In the genomic region with DNA sequence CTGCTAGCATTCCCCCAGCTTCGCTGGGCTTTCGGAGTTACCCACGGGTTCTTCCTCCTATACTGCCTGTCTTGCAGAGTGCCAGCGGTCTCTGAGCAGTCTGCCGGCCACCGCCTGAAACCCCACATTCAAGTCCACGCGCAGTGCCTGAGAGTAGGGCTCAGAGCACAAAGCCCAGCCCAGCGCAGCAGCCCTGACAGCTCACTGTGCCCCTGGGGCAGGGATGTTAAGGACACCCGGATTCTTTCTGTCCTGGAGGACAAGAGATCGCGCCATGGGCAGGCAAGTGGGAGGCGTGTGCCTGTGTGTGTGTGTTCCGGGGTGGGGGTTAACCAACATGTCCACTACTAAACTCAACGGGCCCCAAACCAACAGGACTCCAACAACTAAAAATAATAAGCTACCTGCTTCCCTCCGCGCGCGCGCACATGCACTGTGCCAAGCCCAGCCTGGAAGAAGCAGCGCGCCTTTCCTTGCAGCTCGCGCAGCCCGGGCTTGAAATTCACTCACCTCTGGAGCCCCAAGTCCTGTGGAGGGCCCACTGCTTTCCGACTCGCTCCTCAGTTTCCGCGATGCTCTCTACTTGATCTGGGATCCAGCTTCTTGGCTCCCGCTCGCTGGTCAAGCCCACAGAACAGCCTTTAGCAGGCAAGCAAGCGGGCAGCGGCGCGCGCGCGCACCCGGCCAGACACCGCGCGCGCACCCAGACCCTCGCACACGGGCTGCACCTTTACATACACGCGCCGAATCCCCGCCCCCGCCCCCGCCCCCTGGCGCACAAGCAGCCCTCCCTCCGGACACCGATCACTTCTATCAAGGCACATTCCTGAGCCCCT, we compare ENCODE assay signal across 8 mouse cellular contexts. TPM values are rescaled to one million over a fixed set of nuclear protein-coding genes. Genes with fewer than 3 reads are reported as not detected.
DNase-seq lines count a peak whose midpoint lies in the region; ATAC-seq and TF ChIP-seq lines count a peak whose summit lies in the region.

Slitrk4 (minus strand) TSS at position 707 of the 836 bp plus-strand sequence.

- no peaks in the 10 kb centered on the region for H3K27me3 ChIP-seq in lung, embryonic 15.5 days
- H3K27me3 ChIP-seq in forebrain, embryonic 13.5 days = no peaks in the 10 kb centered on the region
- H3K27me3 ChIP-seq in intestine, embryonic 14.5 days (replicated peaks; ENCODE audit: control insufficient read depth, insufficient read depth, low read length) = no peaks in the 10 kb centered on the region
- H3K27me3 ChIP-seq in liver, embryonic 14.5 days (ENCODE audit: control insufficient read depth, insufficient read depth, low read length) = no peaks in the 10 kb centered on the region
- no peaks in the 10 kb centered on the region for H3K27me3 ChIP-seq in stomach, embryonic 14.5 days (ENCODE audit: control insufficient read depth, insufficient read depth, low read length)

- H3K36me3 ChIP-seq in lung, embryonic 15.5 days = no peaks in the 10 kb centered on the region
- no peaks in the 10 kb centered on the region for H3K36me3 ChIP-seq in forebrain, embryonic 13.5 days (ENCODE audit: poor library complexity, severe bottlenecking)
- no peaks in the 10 kb centered on the region for H3K36me3 ChIP-seq in intestine, embryonic 14.5 days (ENCODE audit: control insufficient read depth, insufficient read depth, low read length)
- H3K36me3 ChIP-seq in liver, embryonic 14.5 days (replicated peaks; ENCODE audit: control insufficient read depth, insufficient read depth, low read depth) = no peaks in the 10 kb centered on the region
- H3K36me3 ChIP-seq in stomach, embryonic 14.5 days (ENCODE audit: control insufficient read depth, insufficient read depth, low read length) = no peaks in the 10 kb centered on the region

- no peak for TF ChIP-seq CTCF in liver, embryonic 14.5 days (IDR thresholded peaks at IDR 0.05; ENCODE audit: low read depth)

- H3K4me1 ChIP-seq in lung, embryonic 15.5 days = no peaks in the 10 kb centered on the region
- no peaks in the 10 kb centered on the region for H3K4me1 ChIP-seq in forebrain, embryonic 13.5 days
- no peaks in the 10 kb centered on the region for H3K4me1 ChIP-seq in intestine, embryonic 14.5 days (replicated peaks; ENCODE audit: control insufficient read depth, insufficient read depth, low read length)
- no peaks in the 10 kb centered on the region for H3K4me1 ChIP-seq in liver, embryonic 14.5 days (replicated peaks; ENCODE audit: control insufficient read depth in 2 of 2, insufficient read depth in 2 of 2, low read length in 1 of 2)
- no peaks in the 10 kb centered on the region for H3K4me1 ChIP-seq in stomach, embryonic 14.5 days (ENCODE audit: control insufficient read depth, insufficient read depth, low read length)

- no peak for DNase-seq in lung, adult 18-20 months
- peak; percentile 58 for DNase-seq in intestine, embryonic 14.5 days (ENCODE audit: low spot score)
- DNase-seq in liver, embryonic 14.5 days (ENCODE audit: low read depth in 3 of 3, low spot score in 3 of 3) = no peak
- no peak for DNase-seq in thymus, postnatal 10 days (ENCODE audit: low spot score in 2 of 2)

- WGBS in lung, embryonic 15.5 days = 8% methylated on average over 49 of the region's 54 CpGs
- WGBS in forebrain, embryonic 13.5 days = 18% methylated on average over 46 of the region's 54 CpGs
- 7% methylated on average over 54 of the region's 54 CpGs for WGBS in intestine, embryonic 14.5 days
- WGBS in liver, embryonic 14.5 days (ENCODE audit: insufficient replicate concordance) = 10% methylated on average over 51 of the region's 54 CpGs
- WGBS in stomach, embryonic 14.5 days = 11% methylated on average over 54 of the region's 54 CpGs

- H3K27ac ChIP-seq in lung, embryonic 15.5 days = no peak within 1 kb of the TSS
- H3K27ac ChIP-seq in forebrain, embryonic 13.5 days = no peak within 1 kb of the TSS
- no peak within 1 kb of the TSS for H3K27ac ChIP-seq in intestine, embryonic 14.5 days (ENCODE audit: low read depth)
- no peak within 1 kb of the TSS for H3K27ac ChIP-seq in liver, embryonic 14.5 days
- no peak within 1 kb of the TSS for H3K27ac ChIP-seq in stomach, embryonic 14.5 days (ENCODE audit: low read length)

- H3K9ac ChIP-seq in lung, embryonic 15.5 days = no peak within 1 kb of the TSS
- H3K9ac ChIP-seq in forebrain, embryonic 13.5 days = peak within 1 kb of the TSS; percentile 63
- H3K9ac ChIP-seq in intestine, embryonic 14.5 days (ENCODE audit: low read length) = 0 out of 2 replicates have a peak within 1 kb of the TSS, but pooled peaks have one; percentile 13
- H3K9ac ChIP-seq in liver, embryonic 14.5 days (replicated peaks) = no peak within 1 kb of the TSS
- H3K9ac ChIP-seq in stomach, embryonic 14.5 days (replicated peaks; ENCODE audit: low read depth, low read length) = no peak within 1 kb of the TSS

- 0 out of 2 replicates have a peak, but pooled peaks have one; percentile 39 for ATAC-seq in lung, embryonic 15.5 days (ENCODE audit: borderline replicate concordance, extremely low read depth, low FRiP score, low TSS enrichment)
- ATAC-seq in forebrain, embryonic 13.5 days = peak; percentile 78
- peak; percentile 68 for ATAC-seq in intestine, embryonic 14.5 days (replicated peaks; ENCODE audit: low FRiP score, low TSS enrichment, low read depth)
- no peak for ATAC-seq in liver, embryonic 14.5 days (ENCODE audit: insufficient read depth)
- ATAC-seq in stomach, embryonic 14.5 days (ENCODE audit: insufficient number of reproducible peaks, insufficient read depth, low FRiP score, low read depth) = peak; percentile 58; the same call in 1 of the 2 replicates
- no peak for ATAC-seq in erythroblast, adult 5-6 weeks (replicated peaks; ENCODE audit: low FRiP score, poor library complexity, severe bottlenecking)

- no peak for TF ChIP-seq EP300 in liver, embryonic 14.5 days (IDR thresholded peaks at IDR 0.05; ENCODE audit: low read depth)

- H3K4me3 ChIP-seq in lung, embryonic 15.5 days = peak within 1 kb of the TSS; percentile 37
- peak within 1 kb of the TSS; percentile 52 for H3K4me3 ChIP-seq in forebrain, embryonic 13.5 days
- peak within 1 kb of the TSS; percentile 48 for H3K4me3 ChIP-seq in intestine, embryonic 14.5 days (ENCODE audit: low read depth, low read length)
- H3K4me3 ChIP-seq in liver, embryonic 14.5 days (ENCODE audit: insufficient read depth in 1 of 2, low read depth in 2 of 2, low read length in 2 of 2) = no peak within 1 kb of the TSS
- H3K4me3 ChIP-seq in stomach, embryonic 14.5 days (ENCODE audit: low read depth, low read length) = peak within 1 kb of the TSS; percentile 35

- peak within 1 kb of the TSS; percentile 59 for H3K4me2 ChIP-seq in lung, embryonic 15.5 days
- H3K4me2 ChIP-seq in forebrain, embryonic 13.5 days = peak within 1 kb of the TSS; percentile 67
- H3K4me2 ChIP-seq in intestine, embryonic 14.5 days (ENCODE audit: low read length) = peak within 1 kb of the TSS; percentile 60
- H3K4me2 ChIP-seq in liver, embryonic 14.5 days (ENCODE audit: low read depth) = peak within 1 kb of the TSS; percentile 13; the same call in 1 of the 2 replicates
- peak within 1 kb of the TSS; percentile 61 for H3K4me2 ChIP-seq in stomach, embryonic 14.5 days (replicated peaks; ENCODE audit: low read depth, low read length)

- no peaks in the 10 kb centered on the region for H3K9me3 ChIP-seq in lung, embryonic 15.5 days
- H3K9me3 ChIP-seq in forebrain, embryonic 13.5 days (replicated peaks) = no peaks in the 10 kb centered on the region
- no peaks in the 10 kb centered on the region for H3K9me3 ChIP-seq in intestine, embryonic 14.5 days (ENCODE audit: control insufficient read depth, low read length)
- H3K9me3 ChIP-seq in liver, embryonic 14.5 days (ENCODE audit: control insufficient read depth, low read length) = no peaks in the 10 kb centered on the region
- H3K9me3 ChIP-seq in stomach, embryonic 14.5 days (ENCODE audit: control insufficient read depth, low read depth, low read length) = no peaks in the 10 kb centered on the region

RNA-seq across cellular contexts. Expression of gene Slitrk4, which starts in this region (rescaled TPM):
- 0.99 and 1.1 TPM in 2 replicates for polyA plus RNA-seq in lung, embryonic 15.5 days (2015; fragmentation: Nextera tagmentation; extraction: Ambion mirVana)
- 5.2 and 6.0 TPM in 2 replicates for polyA plus RNA-seq in forebrain, embryonic 13.5 days (2015; fragmentation: Nextera tagmentation; extraction: Ambion mirVana)
- polyA plus RNA-seq in intestine, embryonic 14.5 days (2014; fragmentation: Nextera tagmentation; extraction: Ambion mirVana) = 5.2 and 5.5 TPM in 2 replicates
- polyA plus RNA-seq in liver, embryonic 14.5 days (2012; rRNA removed) = 0.01 and 0.02 TPM in 2 replicates
- polyA plus RNA-seq in liver, embryonic 14.5 days (2014; fragmentation: Nextera tagmentation; extraction: Ambion mirVana) = 0.04 and 0.11 TPM in 2 replicates
- polyA plus RNA-seq in stomach, embryonic 14.5 days (2014; fragmentation: Nextera tagmentation; extraction: Ambion mirVana) = 3.5 and 5.3 TPM in 2 replicates
- not detected in 2 replicates for total RNA-seq in erythroblast, adult 5-6 weeks (2015; ENCODE audit: low replicate concordance)
- total RNA-seq in erythroblast, adult 5-6 weeks (2017; ENCODE audit: low replicate concordance) = not detected in 2 replicates

Comparison
In these comparisons a context has a peak if more than half of its experiments do, and no peak if none do; other contexts are left out.
1. ATAC-seq: peak in lung, embryonic 15.5 days (single experiment), forebrain, embryonic 13.5 days (single experiment), intestine, embryonic 14.5 days (single experiment) and stomach, embryonic 14.5 days (single experiment); none in liver, embryonic 14.5 days (single experiment) and erythroblast, adult 5-6 weeks (single experiment).
2. H3K4me2 ChIP-seq: peak in every context shown above with its lines; median percentile 67 in forebrain, embryonic 13.5 days; 61 in stomach, embryonic 14.5 days; 60 in intestine, embryonic 14.5 days; 59 in lung, embryonic 15.5 days; 13 in liver, embryonic 14.5 days.
3. H3K4me3 ChIP-seq: peak in lung, embryonic 15.5 days (single experiment), forebrain, embryonic 13.5 days (single experiment), intestine, embryonic 14.5 days (single experiment) and stomach, embryonic 14.5 days (single experiment); none in liver, embryonic 14.5 days (0 of 2).
4. H3K9ac ChIP-seq: peak in forebrain, embryonic 13.5 days (single experiment) and intestine, embryonic 14.5 days (single experiment); none in lung, embryonic 15.5 days (single experiment), liver, embryonic 14.5 days (single experiment) and stomach, embryonic 14.5 days (single experiment).